Mouse (Mus musculus) natural killer cell, adult 2 months (primary cell): ENCODE data around the gene Ces1a.

ENCODE experiments used
- DNase-seq, 2 experiments: peaks; one replicate each; pipeline ENCODE4 v3.0.0; 2022; ENCODE audit warnings: low spot score in 2 of 2

Gene Ces1a

DNA sequence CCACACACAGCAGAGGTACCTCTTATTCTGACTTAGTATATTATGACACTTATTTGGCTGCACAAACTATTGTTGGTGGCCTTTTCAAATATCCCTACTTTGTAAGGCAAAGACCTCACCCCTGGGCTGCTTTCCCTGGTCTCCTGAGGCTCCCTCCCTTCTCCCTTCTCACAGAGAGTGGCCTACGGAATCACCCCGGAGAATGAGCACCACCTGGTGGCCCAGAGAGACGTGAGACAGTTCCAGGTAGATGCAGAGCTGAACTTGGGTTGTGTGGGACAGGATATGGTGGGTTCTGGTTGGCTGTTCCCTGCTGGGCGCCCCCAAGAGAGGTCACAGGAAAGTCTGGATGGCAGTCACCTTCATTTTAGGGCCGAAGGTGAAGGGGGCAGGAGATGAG is 51.2 kb downstream of the Ces1a start:
- DNase-seq: no peak

DNA sequence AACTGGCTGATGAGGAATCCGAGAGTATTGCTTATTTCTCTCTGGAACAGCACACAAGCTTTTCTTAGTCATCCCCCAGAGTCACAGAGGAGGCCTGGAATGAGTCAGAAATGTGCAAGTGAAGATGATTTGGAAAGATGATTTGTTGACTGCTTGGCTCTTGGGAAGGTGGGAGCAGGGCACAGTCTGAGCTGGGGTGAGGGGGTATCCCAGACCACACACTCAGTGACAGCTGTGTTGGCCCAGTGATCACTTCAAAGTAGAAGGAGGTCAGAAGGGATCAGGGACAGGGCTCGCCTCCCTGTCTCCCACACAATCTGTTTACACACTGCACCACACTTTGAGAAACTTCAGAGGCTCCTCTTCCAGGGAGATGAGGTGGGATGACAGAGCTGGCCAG is 63.6 kb downstream of the Ces1a start:
- DNase-seq: no peak

DNA sequence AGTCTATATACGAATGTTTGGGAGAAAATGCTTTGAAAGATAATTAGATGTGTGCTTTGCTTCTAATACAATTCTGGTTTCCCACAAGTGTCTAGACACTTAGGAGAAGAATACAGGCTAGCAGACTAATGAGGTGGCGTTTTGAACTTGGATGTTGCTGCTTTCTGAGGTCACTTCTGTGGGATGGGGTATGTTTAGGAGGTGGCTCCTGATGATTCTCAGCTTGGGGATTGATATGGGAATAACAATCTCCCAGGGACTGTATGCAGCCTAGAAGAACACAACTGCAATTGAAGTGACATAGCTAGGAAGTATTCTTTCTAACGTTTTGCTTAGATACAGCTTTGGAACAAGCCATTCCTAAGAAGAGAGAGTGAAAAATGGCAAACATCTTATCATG is 65.5 kb downstream of the Ces1a start:
- no peak for DNase-seq

- no peak for DNase-seq
Observed at GRCm38 (mm10) chr8:92976656-92977055, 71.3 kb downstream of the Ces1a start.

GRCm38 (mm10) chr8:92972949-92973348 is 75.0 kb downstream of the Ces1a start:
- DNase-seq: no peak
